Mouse (Mus musculus) kidney, embryonic 14.5 days (tissue): ENCODE results near the gene Cdc42ep4. TPM values are rescaled to one million over a fixed set of nuclear protein-coding genes. Genes with fewer than 3 reads are reported as not detected.
A peak's percentile ranks its signal among the peaks of the same experiment; 100 is the strongest.

Experiments used
- ATAC-seq: fragments of 200-750 bp; cut with Nextera tagmentation; 2 replicates; pipeline ENCODE4 v1.8.0; 2017; ENCODE audit warnings: moderate number of reproducible peaks, mild to moderate bottlenecking, moderate TSS enrichment, moderate library complexity; ENCODE audit not compliant: low FRiP score, low TSS enrichment
- H3K27ac ChIP-seq: fragments of 300-500 bp; sonication (generic); 2 replicates; pipeline ENCODE4 v1.5.1; 2014; ENCODE audit warnings: low read depth, mild to moderate bottlenecking, low read length, moderate library complexity, mixed read lengths
- H3K27me3 ChIP-seq: fragments of 300-500 bp; sonication (generic); 2 replicates; pipeline ENCODE4 v1.6.1; 2014; ENCODE audit warnings: mild to moderate bottlenecking, low read length; ENCODE audit not compliant: control insufficient read depth, insufficient read depth
- H3K36me3 ChIP-seq: fragments of 300-500 bp; sonication (generic); 2 replicates; pipeline ENCODE4 v1.6.1; 2014; ENCODE audit warnings: low read length, mixed read lengths; ENCODE audit not compliant: control insufficient read depth, insufficient read depth
- H3K4me1 ChIP-seq: fragments of 300-500 bp; sonication (generic); 2 replicates; pipeline ENCODE4 v1.6.1; 2014; ENCODE audit warnings: low read length, mixed read lengths; ENCODE audit not compliant: control insufficient read depth, insufficient read depth
- H3K4me2 ChIP-seq: fragments of 300-500 bp; sonication (generic); replicated peaks from 2 replicates; pipeline ENCODE4 v1.6.1; 2014; ENCODE audit warnings: low read depth, mild to moderate bottlenecking, low read length
- H3K4me3 ChIP-seq: fragments of 300-500 bp; sonication (generic); 2 replicates; pipeline ENCODE4 v1.5.1; 2014; ENCODE audit warnings: mild to moderate bottlenecking, low read length
- H3K9ac ChIP-seq: fragments of 300-500 bp; sonication (generic); 2 replicates; pipeline ENCODE4 v1.6.1; 2014; ENCODE audit warnings: low read depth, mild to moderate bottlenecking, low read length, moderate library complexity
- H3K9me3 ChIP-seq: fragments of 300-500 bp; sonication (generic); 2 replicates; pipeline ENCODE4 v1.6.1; 2016; ENCODE audit warnings: low read length; ENCODE audit not compliant: control insufficient read depth
- WGBS: fragments of 180-500 bp; shearing (Covaris S2); extraction: QIAGEN DNeasy Blood & Tissue Kit; methylation state at CpG from one replicate; pipeline ENCODE4 v1.1.7; 2014; 5-methylcytosine and 5-hydroxymethylcytosine counted together
- polyA plus RNA-seq: library from polyadenylated mRNA; unstranded; fragments of >200 nt; fragmentation: Nextera tagmentation; extraction: Ambion mirVana; gene quantifications from 2 replicates; pipeline ENCODE4 v1.2.1, GENCODE M21; 2014

Gene Cdc42ep4
- polyA plus RNA-seq, 1 experiment from 2014 or later = 45.4 TPM

GRCm38 (mm10) chr11:113708629-113709213, 43.0 kb downstream of the Cdc42ep4 start:
- WGBS = 48% methylated on average over 19 of the region's 19 CpGs
- Histone ChIP-seq H3K27ac (no peak overlapping the region), H3K9ac (no peak overlapping the region), H3K9me3 (no peaks in the 10 kb centered on the region), H3K27me3 (no peaks in the 10 kb centered on the region; the same call in 1 of the 2 replicates), H3K4me1 (peaks cover 19% of the 10 kb centered on the region), H3K4me3 (no peak overlapping the region), H3K36me3 (no peaks in the 10 kb centered on the region), H3K4me2 (no peak overlapping the region)
- no peak for ATAC-seq

GRCm38 (mm10) chr11:113705966-113706652, 45.6 kb downstream of the Cdc42ep4 start:
- H3K27me3 ChIP-seq = no peaks in the 10 kb centered on the region; the same call in 1 of the 2 replicates
- H3K27ac ChIP-seq = no peak overlapping the region
- no peaks in the 10 kb centered on the region for H3K36me3 ChIP-seq
- H3K9me3 ChIP-seq = no peaks in the 10 kb centered on the region
- H3K4me2 ChIP-seq = no peak overlapping the region
- H3K4me1 ChIP-seq = peaks cover 19% of the 10 kb centered on the region
- ATAC-seq = no peak
- no peak overlapping the region for H3K9ac ChIP-seq
- H3K4me3 ChIP-seq = no peak overlapping the region
- WGBS = 83% methylated on average over 15 of the region's 15 CpGs

- ATAC-seq = peak; percentile 56; the same call in 1 of the 2 replicates
- WGBS = 42% methylated on average over 5 of the region's 5 CpGs
- H3K9ac ChIP-seq = no peak overlapping the region
- no peaks in the 10 kb centered on the region for H3K27me3 ChIP-seq
- H3K4me1 ChIP-seq = peaks cover 3% of the 10 kb centered on the region; the same call in 1 of the 2 replicates
- no peak overlapping the region for H3K4me3 ChIP-seq
- no peak overlapping the region for H3K4me2 ChIP-seq
- H3K36me3 ChIP-seq = no peaks in the 10 kb centered on the region; the same call in 1 of the 2 replicates
- no peaks in the 10 kb centered on the region for H3K9me3 ChIP-seq
- H3K27ac ChIP-seq = no peak overlapping the region
Observed at GRCm38 (mm10) chr11:113703758-113704157, 47.9 kb downstream of the Cdc42ep4 start.

- Histone ChIP-seq H3K9me3 (0 out of 2 replicates have a peak, but pooled peaks cover 4% of the 10 kb centered on the region), H3K9ac (no peak overlapping the region), H3K4me1 (no peaks in the 10 kb centered on the region), H3K4me3 (no peak overlapping the region), H3K36me3 (peaks cover 11% of the 10 kb centered on the region), H3K27ac (no peak overlapping the region), H3K4me2 (no peak overlapping the region), H3K27me3 (no peaks in the 10 kb centered on the region)
- ATAC-seq = no peak
- WGBS = 73% methylated on average over 7 of the region's 7 CpGs
Observed at GRCm38 (mm10) chr11:113699643-113700042, 52.0 kb downstream of the Cdc42ep4 start.

- Histone ChIP-seq H3K4me3 (no peak overlapping the region), H3K36me3 (peaks cover 23% of the 10 kb centered on the region), H3K9ac (no peak overlapping the region), H3K4me1 (no peaks in the 10 kb centered on the region), H3K27ac (no peak overlapping the region), H3K9me3 (0 out of 2 replicates have a peak, but pooled peaks cover 4% of the 10 kb centered on the region), H3K27me3 (no peaks in the 10 kb centered on the region), H3K4me2 (no peak overlapping the region)
- WGBS = 46% methylated on average over 12 of the region's 12 CpGs
- ATAC-seq = peak; percentile 59; the same call in 1 of the 2 replicates
Observed at GRCm38 (mm10) chr11:113698013-113698545, 53.6 kb downstream of the Cdc42ep4 start.

- no peak for ATAC-seq
- Histone ChIP-seq H3K27ac (no peak overlapping the region), H3K4me3 (no peak overlapping the region), H3K27me3 (no peaks in the 10 kb centered on the region), H3K9me3 (0 out of 2 replicates have a peak, but pooled peaks cover 4% of the 10 kb centered on the region), H3K4me2 (no peak overlapping the region), H3K9ac (no peak overlapping the region), H3K4me1 (no peaks in the 10 kb centered on the region), H3K36me3 (peaks cover 29% of the 10 kb centered on the region)
- WGBS = 77% methylated on average over 5 of the region's 5 CpGs
Observed at GRCm38 (mm10) chr11:113697571-113697970, 54.1 kb downstream of the Cdc42ep4 start.

GRCm38 (mm10) chr11:113691851-113692250, 59.8 kb downstream of the Cdc42ep4 start:
- H3K4me3 ChIP-seq = no peak overlapping the region
- H3K9ac ChIP-seq = no peak overlapping the region
- no peak for ATAC-seq
- H3K4me1 ChIP-seq = peaks cover 2% of the 10 kb centered on the region; the same call in 1 of the 2 replicates
- no peak overlapping the region for H3K27ac ChIP-seq
- no peak overlapping the region for H3K4me2 ChIP-seq
- no peaks in the 10 kb centered on the region for H3K27me3 ChIP-seq
- peaks cover 77% of the 10 kb centered on the region for H3K36me3 ChIP-seq
- H3K9me3 ChIP-seq = 0 out of 2 replicates have a peak, but pooled peaks cover 4% of the 10 kb centered on the region
- 68% methylated on average over 3 of the region's 3 CpGs for WGBS

- H3K4me1 ChIP-seq = peaks cover 8% of the 10 kb centered on the region; the same call in 1 of the 2 replicates
- no peaks in the 10 kb centered on the region for H3K27me3 ChIP-seq
- H3K9ac ChIP-seq = no peak overlapping the region
- no peak overlapping the region for H3K4me2 ChIP-seq
- H3K27ac ChIP-seq = no peak overlapping the region
- H3K36me3 ChIP-seq = peaks cover 76% of the 10 kb centered on the region
- ATAC-seq = no peak
- 81% methylated on average over 5 of the region's 5 CpGs for WGBS
- H3K4me3 ChIP-seq = no peak overlapping the region
- H3K9me3 ChIP-seq = 0 out of 2 replicates have a peak, but pooled peaks cover 4% of the 10 kb centered on the region
Observed at GRCm38 (mm10) chr11:113691318-113691717, 60.4 kb downstream of the Cdc42ep4 start.

- no peak overlapping the region for H3K27ac ChIP-seq
Observed at GRCm38 (mm10) chr11:113690506-113690905, 61.2 kb downstream of the Cdc42ep4 start.

More at GRCm38 (mm10) chr11:113690506-113690905, 61.2 kb downstream of the Cdc42ep4 start:
- ATAC-seq = no peak
- H3K4me2 ChIP-seq = no peak overlapping the region
- WGBS = 91% methylated on average over 12 of the region's 12 CpGs
- no peak overlapping the region for H3K4me3 ChIP-seq
- H3K9ac ChIP-seq = no peak overlapping the region
- peaks cover 8% of the 10 kb centered on the region; the same call in 1 of the 2 replicates for H3K4me1 ChIP-seq
- H3K9me3 ChIP-seq = 0 out of 2 replicates have a peak, but pooled peaks cover 3% of the 10 kb centered on the region
- no peaks in the 10 kb centered on the region for H3K27me3 ChIP-seq
- H3K36me3 ChIP-seq = peaks cover 70% of the 10 kb centered on the region
